Mouse (Mus musculus) C2C12 (cell line): ENCODE data around the gene Opa1. TPM values are rescaled to one million over a fixed set of nuclear protein-coding genes. Genes with fewer than 3 reads are reported as not detected.

ENCODE experiments used
- H3K27me3 ChIP-seq: one replicate; pipeline ENCODE4 v1.6.1; 2011; ENCODE audit not compliant: control insufficient read depth, insufficient read depth, insufficient read length
- H3K36me3 ChIP-seq: one replicate; pipeline ENCODE4 v1.6.1; 2011; ENCODE audit not compliant: control insufficient read depth, insufficient read depth
- H3K4me3 ChIP-seq: one replicate; pipeline ENCODE4 v1.5.1; 2011; ENCODE audit warnings: mild to moderate bottlenecking, control low read depth; ENCODE audit not compliant: poor library complexity, insufficient read depth, severe bottlenecking
- H3K79me2 ChIP-seq: one replicate; pipeline ENCODE4 v1.6.1; 2011; ENCODE audit not compliant: control insufficient read depth, insufficient read depth
- H3K79me3 ChIP-seq: one replicate; pipeline ENCODE4 v1.6.1; 2011; ENCODE audit warnings: low read depth, control low read depth
- H3ac ChIP-seq: one replicate; pipeline ENCODE3; 2011; ENCODE audit warnings: low read depth; ENCODE audit not compliant: control insufficient read depth, insufficient read length
- CEBPB ChIP-seq: IDR thresholded peaks from one replicate; pipeline ENCODE4 v1.6.1; 2011; ENCODE audit warnings: low read depth, mild to moderate bottlenecking, control low read depth, moderate library complexity
- CTCF ChIP-seq: IDR thresholded peaks from one replicate; pipeline ENCODE4 v1.5.1; 2011; ENCODE audit not compliant: control insufficient read depth, insufficient read depth, insufficient read length
- FOSL1 ChIP-seq: IDR thresholded peaks from one replicate; pipeline ENCODE4 v1.8.0; 2011; ENCODE audit warnings: mild to moderate bottlenecking, low read length; ENCODE audit not compliant: poor library complexity, insufficient read depth, severe bottlenecking
- MAX ChIP-seq: IDR thresholded peaks from one replicate; pipeline ENCODE4 v1.6.1; 2011; ENCODE audit warnings: mild to moderate bottlenecking, control low read depth
- MYOD1 ChIP-seq: IDR thresholded peaks from one replicate; pipeline ENCODE4 v1.6.1; 2011; ENCODE audit warnings: low read depth; ENCODE audit not compliant: control insufficient read depth, insufficient read length
- MYOG ChIP-seq: IDR thresholded peaks from one replicate; pipeline ENCODE4 v1.6.1; 2011; ENCODE audit not compliant: control insufficient read depth, insufficient read length; ENCODE audit errors: extremely low read depth
- USF1 ChIP-seq: IDR thresholded peaks from one replicate; pipeline ENCODE4 v1.6.1; 2011; ENCODE audit warnings: low read depth, mild to moderate bottlenecking, control low read depth, moderate library complexity
- long read RNA-seq, 2 experiments: library from polyadenylated mRNA; unstranded; transcript quantifications; one replicate each; pipeline ENCODE4 v2.0.0; 2019 to 2020
- polyA plus RNA-seq: library from polyadenylated mRNA; unstranded; fragments of >200 nt; fragmentation: generic; extraction: Trizol; gene quantifications from one replicate; pipeline ENCODE4 v1.2.1, GENCODE M21; 2012; ENCODE audit warnings: missing spikeins

The Opa1 gene
- polyA plus RNA-seq, result 13.8 TPM
- long read RNA-seq, experiment 1, full-length matches to known transcripts, result 8 of 17 reads
- long read RNA-seq, experiment 1, partial matches to known transcripts, result 3 of 17 reads
- long read RNA-seq, experiment 1, other reads (novel, unspliced or antisense), result 6 of 17 reads
- long read RNA-seq, experiment 2, full-length matches to known transcripts, result 196 of 386 reads
- long read RNA-seq, experiment 2, partial matches to known transcripts, result 15 of 386 reads
- long read RNA-seq, experiment 2, other reads (novel, unspliced or antisense), result 175 of 386 reads

- H3ac ChIP-seq, result peak within 1 kb of the TSS; percentile 99
- H3K79me2 ChIP-seq, result peaks cover 31% of the 10 kb centered on the region
- peak within 1 kb of the TSS; percentile 96 for H3K4me3 ChIP-seq
- H3K36me3 ChIP-seq, result no peaks in the 10 kb centered on the region
- H3K79me3 ChIP-seq, result peaks cover 23% of the 10 kb centered on the region
- no peaks in the 10 kb centered on the region for H3K27me3 ChIP-seq
- TF ChIP-seq MYOG (no peak), MYOD1 (no peak)
Observed at GRCm38 (mm10) chr16:29579167-29579786, at the start of gene Opa1. Gene Opa1 (plus strand): TSS chr16:29579334.

DNA sequence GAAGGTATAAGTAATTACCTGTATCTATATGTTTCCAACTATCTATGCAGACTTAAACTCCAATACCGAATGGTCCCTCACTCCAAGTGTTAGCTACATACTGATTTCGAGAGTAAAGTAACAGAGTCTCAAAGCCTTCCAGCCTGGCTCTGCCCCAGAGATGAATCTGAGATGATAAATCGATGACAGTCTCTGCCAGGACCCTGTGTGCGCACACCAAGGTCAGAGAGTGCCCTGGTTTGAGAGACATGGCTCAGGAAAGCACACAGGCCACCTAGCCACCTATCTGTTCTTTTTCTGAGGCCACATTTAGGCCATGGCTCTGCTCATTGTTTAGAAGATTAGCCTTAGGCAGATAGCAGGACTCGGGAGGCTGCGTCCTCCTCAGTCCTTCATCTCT, 45.5 kb upstream of the Opa1 start:
- Histone ChIP-seq H3K4me3 (no peak overlapping the region), H3K79me2 (no peaks in the 10 kb centered on the region), H3K36me3 (no peaks in the 10 kb centered on the region), H3ac (no peak overlapping the region), H3K27me3 (no peaks in the 10 kb centered on the region), H3K79me3 (no peaks in the 10 kb centered on the region)
- TF ChIP-seq CEBPB, result no peak
- no peak for TF ChIP-seq MAX

DNA sequence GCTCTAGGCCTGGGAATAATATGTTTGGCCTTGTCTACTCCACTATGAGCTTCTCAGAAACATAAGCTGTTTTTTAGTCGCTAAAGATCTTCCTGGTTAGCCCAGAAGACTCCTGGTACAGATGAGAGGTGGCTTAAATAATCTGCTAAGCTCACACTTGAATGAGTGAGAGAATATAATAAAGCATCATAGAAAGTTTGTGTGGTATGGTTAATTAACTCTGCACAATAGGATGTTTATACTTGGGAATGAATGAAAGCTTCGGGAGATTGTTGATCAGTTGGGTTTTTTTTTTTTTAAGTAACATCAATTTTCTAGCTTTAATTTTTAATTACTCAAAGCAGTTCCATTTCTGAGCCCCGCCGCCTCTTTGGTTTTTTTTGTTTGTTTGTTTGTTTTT, 43.3 kb upstream of the Opa1 start:
- H3ac ChIP-seq, result no peak overlapping the region
- no peaks in the 10 kb centered on the region for H3K79me3 ChIP-seq
- H3K36me3 ChIP-seq, result no peaks in the 10 kb centered on the region
- H3K4me3 ChIP-seq, result no peak overlapping the region
- H3K27me3 ChIP-seq, result no peaks in the 10 kb centered on the region
- TF ChIP-seq MYOD1 (no peak), MAX (no peak), CEBPB (no peak), MYOG (no peak), FOSL1 (no peak), CTCF (no peak), USF1 (no peak)
- H3K79me2 ChIP-seq, result no peaks in the 10 kb centered on the region

DNA sequence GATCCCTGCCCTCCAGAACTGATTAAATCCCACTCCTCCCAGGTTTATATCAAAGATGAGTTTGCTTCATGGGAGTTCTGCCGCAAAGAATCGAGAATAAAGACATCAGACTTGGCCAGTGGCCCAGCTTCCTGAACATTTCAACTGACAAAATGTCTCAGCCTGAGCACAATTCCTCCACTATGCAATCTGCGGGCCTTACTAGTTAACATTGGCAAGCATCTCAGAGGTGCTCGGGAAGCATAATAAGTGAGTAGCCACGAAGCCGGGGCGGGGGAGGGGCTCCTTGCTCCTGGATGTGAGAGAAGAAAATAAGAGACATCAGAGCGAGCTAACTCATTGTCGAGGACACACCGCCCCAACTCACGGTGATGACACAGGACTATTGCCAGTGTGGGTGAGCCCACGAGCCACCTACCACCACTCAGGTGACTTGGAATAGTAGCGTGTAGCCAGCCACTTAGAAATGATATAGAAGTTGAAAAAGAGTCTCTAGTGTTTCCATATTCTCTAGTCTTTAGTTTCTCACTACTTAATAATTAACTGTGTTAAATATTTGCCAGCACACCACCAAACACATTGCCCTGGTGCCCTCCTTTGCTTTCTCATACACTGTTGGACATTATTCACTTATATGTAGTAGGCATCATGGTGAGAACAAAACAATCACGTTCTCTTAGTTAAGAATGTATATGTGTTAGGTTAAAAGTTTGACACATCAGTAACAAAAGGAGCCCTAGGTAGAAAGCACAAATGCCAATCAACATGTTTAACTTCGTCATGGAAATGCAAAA, 42.5 kb upstream of the Opa1 start:
- H3K4me3 ChIP-seq, result no peak overlapping the region

GRCm38 (mm10) chr16:29539906-29540305, 39.2 kb upstream of the Opa1 start:
- TF ChIP-seq CEBPB (no peak), MYOG (no peak), USF1 (no peak), MYOD1 (no peak), CTCF (no peak), MAX (no peak), FOSL1 (no peak)
- Histone ChIP-seq H3K79me3 (no peaks in the 10 kb centered on the region), H3K4me3 (no peak overlapping the region), H3ac (no peak overlapping the region), H3K27me3 (no peaks in the 10 kb centered on the region), H3K79me2 (no peaks in the 10 kb centered on the region), H3K36me3 (no peaks in the 10 kb centered on the region)

More for the DNA sequence above, 42.5 kb upstream of the Opa1 start:
- Histone ChIP-seq H3K79me2 (no peaks in the 10 kb centered on the region), H3K36me3 (no peaks in the 10 kb centered on the region), H3K27me3 (no peaks in the 10 kb centered on the region), H3K79me3 (no peaks in the 10 kb centered on the region), H3ac (no peak overlapping the region)
- TF ChIP-seq USF1 (no peak), MYOD1 (no peak), MYOG (no peak), CEBPB (no peak), CTCF (no peak), MAX (no peak), FOSL1 (no peak)

- Histone ChIP-seq H3ac (no peak overlapping the region), H3K36me3 (no peaks in the 10 kb centered on the region), H3K4me3 (no peak overlapping the region), H3K79me2 (no peaks in the 10 kb centered on the region), H3K79me3 (no peaks in the 10 kb centered on the region), H3K27me3 (no peaks in the 10 kb centered on the region)
- TF ChIP-seq MAX, result no peak
- TF ChIP-seq MYOD1, result no peak
- no peak for TF ChIP-seq FOSL1
- no peak for TF ChIP-seq USF1
- no peak for TF ChIP-seq MYOG
- no peak for TF ChIP-seq CEBPB
- TF ChIP-seq CTCF, result no peak
Observed at GRCm38 (mm10) chr16:29541261-29541683, 37.9 kb upstream of the Opa1 start.
